Mouse (Mus musculus) heart, embryonic 12.5 days (tissue): Measurements from ENCODE around the gene Pheta1. TPM values are rescaled to one million over a fixed set of nuclear protein-coding genes. Genes with fewer than 3 reads are reported as not detected.

Source experiments
- ATAC-seq: fragments of 200-750 bp; cut with Nextera tagmentation; 2 replicates; pipeline ENCODE4 v1.8.0; 2017; ENCODE audit warnings: moderate TSS enrichment, moderate library complexity; ENCODE audit not compliant: insufficient number of reproducible peaks, low FRiP score
- H3K27ac ChIP-seq: fragments of 300-500 bp; sonication (generic); 2 replicates; pipeline ENCODE4 v1.5.1; 2016; ENCODE audit warnings: mild to moderate bottlenecking, moderate library complexity; ENCODE audit not compliant: poor library complexity, severe bottlenecking
- H3K27me3 ChIP-seq: fragments of 300-500 bp; sonication (generic); replicated peaks from 2 replicates; pipeline ENCODE4 v1.6.1; 2016; ENCODE audit warnings: mild to moderate bottlenecking, moderate library complexity
- H3K36me3 ChIP-seq: fragments of 300-500 bp; sonication (generic); 2 replicates; pipeline ENCODE4 v1.6.1; 2016; ENCODE audit warnings: mild to moderate bottlenecking, moderate library complexity
- H3K4me1 ChIP-seq: fragments of 300-500 bp; sonication (generic); replicated peaks from 2 replicates; pipeline ENCODE4 v1.6.1; 2016; ENCODE audit warnings: mild to moderate bottlenecking
- H3K4me2 ChIP-seq: fragments of 300-500 bp; sonication (generic); 2 replicates; pipeline ENCODE4 v1.6.1; 2016; ENCODE audit warnings: mild to moderate bottlenecking, moderate library complexity
- H3K4me3 ChIP-seq: fragments of 300-500 bp; sonication (generic); 2 replicates; pipeline ENCODE4 v1.5.1; 2016; ENCODE audit warnings: mild to moderate bottlenecking
- H3K9ac ChIP-seq: fragments of 300-500 bp; sonication (generic); 2 replicates; pipeline ENCODE4 v1.6.1; 2016; ENCODE audit warnings: mild to moderate bottlenecking, moderate library complexity
- H3K9me3 ChIP-seq: fragments of 300-500 bp; sonication (generic); replicated peaks from 2 replicates; pipeline ENCODE4 v1.6.1; 2016; ENCODE audit warnings: mild to moderate bottlenecking, moderate library complexity
- WGBS: fragments of 180-500 bp; shearing (Covaris S2); methylation state at CpG from one replicate; pipeline ENCODE4 v1.1.7; 2016; 5-methylcytosine and 5-hydroxymethylcytosine counted together
- polyA plus RNA-seq: library from polyadenylated mRNA; unstranded; fragments of >200 nt; fragmentation: Nextera tagmentation; extraction: Ambion mirVana; gene quantifications from 2 replicates; pipeline ENCODE4 v1.2.1, GENCODE M21; 2016

Gene Pheta1
- polyA plus RNA-seq = 17.1 and 17.8 TPM in 2 replicates

- under 1% methylated on average over 38 of the region's 42 CpGs for WGBS
- ATAC-seq = peak; percentile 93
- H3K27me3 ChIP-seq = peaks cover 7% of the 10 kb centered on the region
- peak within 1 kb of the TSS; percentile 85 for H3K4me2 ChIP-seq
- no peaks in the 10 kb centered on the region for H3K9me3 ChIP-seq
- peaks cover 42% of the 10 kb centered on the region for H3K4me1 ChIP-seq
- H3K36me3 ChIP-seq = peaks cover 24% of the 10 kb centered on the region
- H3K27ac ChIP-seq = peak within 1 kb of the TSS; percentile 83
- peak within 1 kb of the TSS; percentile 89 for H3K4me3 ChIP-seq
- H3K9ac ChIP-seq = peak within 1 kb of the TSS; percentile 92
These were observed at the start of gene Pheta1 for GRCm38 (mm10) chr5:121848743-121849142. Gene Pheta1 (plus strand): TSS chr5:121848984.

GRCm38 (mm10) chr5:121807186-121807585, 41.6 kb upstream of the Pheta1 start:
- H3K27me3 ChIP-seq = no peaks in the 10 kb centered on the region
- H3K4me1 ChIP-seq = peaks cover 35% of the 10 kb centered on the region
- no peak for ATAC-seq
- peaks cover 58% of the 10 kb centered on the region for H3K36me3 ChIP-seq
- no peaks in the 10 kb centered on the region for H3K9me3 ChIP-seq
- no peak overlapping the region for H3K27ac ChIP-seq
- H3K9ac ChIP-seq = no peak overlapping the region
- no peak overlapping the region for H3K4me2 ChIP-seq
- H3K4me3 ChIP-seq = no peak overlapping the region
- WGBS = 90% methylated on average over 3 of the region's 3 CpGs

GRCm38 (mm10) chr5:121808202-121808601, 40.6 kb upstream of the Pheta1 start:
- 91% methylated on average over 2 of the region's 2 CpGs for WGBS
- H3K4me1 ChIP-seq = peaks cover 43% of the 10 kb centered on the region
- no peaks in the 10 kb centered on the region for H3K27me3 ChIP-seq
- no peak overlapping the region for H3K4me2 ChIP-seq
- no peak for ATAC-seq
- H3K36me3 ChIP-seq = peaks cover 59% of the 10 kb centered on the region
- H3K4me3 ChIP-seq = no peak overlapping the region
- no peaks in the 10 kb centered on the region for H3K9me3 ChIP-seq
- no peak overlapping the region for H3K9ac ChIP-seq
- no peak overlapping the region for H3K27ac ChIP-seq

- WGBS = 30% methylated on average over 5 of the region's 5 CpGs
- H3K36me3 ChIP-seq = peaks cover 58% of the 10 kb centered on the region
- H3K4me3 ChIP-seq = no peak overlapping the region
- 0 out of 2 replicates have a peak overlapping the region, but pooled peaks have one; percentile 4 for H3K9ac ChIP-seq
- H3K27ac ChIP-seq = peak overlapping the region; percentile 72
- H3K4me1 ChIP-seq = peaks cover 43% of the 10 kb centered on the region
- peak overlapping the region; percentile 29; the same call in 1 of the 2 replicates for H3K4me2 ChIP-seq
- H3K9me3 ChIP-seq = no peaks in the 10 kb centered on the region
- H3K27me3 ChIP-seq = no peaks in the 10 kb centered on the region
- ATAC-seq = no peak; the same call in 1 of the 2 replicates
These were observed 39.0 kb upstream of the Pheta1 start for GRCm38 (mm10) chr5:121809667-121810224.

GRCm38 (mm10) chr5:121810331-121811151, 38.2 kb upstream of the Pheta1 start:
- Histone ChIP-seq H3K9ac (0 out of 2 replicates have a peak overlapping the region, but pooled peaks have one; percentile 4), H3K36me3 (peaks cover 59% of the 10 kb centered on the region), H3K27me3 (no peaks in the 10 kb centered on the region), H3K9me3 (no peaks in the 10 kb centered on the region), H3K4me2 (peak overlapping the region; percentile 29; the same call in 1 of the 2 replicates), H3K27ac (peak overlapping the region; percentile 72), H3K4me3 (no peak overlapping the region), H3K4me1 (peaks cover 43% of the 10 kb centered on the region)
- WGBS = 80% methylated on average over 17 of the region's 17 CpGs
- ATAC-seq = no peak

- H3K4me3 ChIP-seq = no peak overlapping the region
- peak overlapping the region; percentile 56; the same call in 1 of the 2 replicates for H3K27ac ChIP-seq
- no peak overlapping the region for H3K9ac ChIP-seq
- no peak for ATAC-seq
- peaks cover 62% of the 10 kb centered on the region for H3K36me3 ChIP-seq
- WGBS = 76% methylated on average over 5 of the region's 5 CpGs
- no peak overlapping the region for H3K4me2 ChIP-seq
- no peaks in the 10 kb centered on the region for H3K27me3 ChIP-seq
- peaks cover 43% of the 10 kb centered on the region for H3K4me1 ChIP-seq
- H3K9me3 ChIP-seq = no peaks in the 10 kb centered on the region
These were observed 37.3 kb upstream of the Pheta1 start for GRCm38 (mm10) chr5:121811485-121811931.

- H3K4me3 ChIP-seq = no peak overlapping the region
- WGBS = 78% methylated on average over 7 of the region's 7 CpGs
These were observed 36.1 kb upstream of the Pheta1 start for GRCm38 (mm10) chr5:121812526-121813243.

GRCm38 (mm10) chr5:121813744-121814143, 35.0 kb upstream of the Pheta1 start:
- Histone ChIP-seq H3K27me3 (no peaks in the 10 kb centered on the region), H3K4me2 (no peak overlapping the region), H3K9ac (no peak overlapping the region), H3K27ac (no peak overlapping the region), H3K9me3 (no peaks in the 10 kb centered on the region), H3K4me1 (peaks cover 40% of the 10 kb centered on the region), H3K4me3 (no peak overlapping the region), H3K36me3 (peaks cover 80% of the 10 kb centered on the region)
- WGBS = 89% methylated on average over 10 of the region's 10 CpGs
- ATAC-seq = no peak; the same call in 1 of the 2 replicates

More at GRCm38 (mm10) chr5:121812526-121813243, 36.1 kb upstream of the Pheta1 start:
- Histone ChIP-seq H3K9me3 (no peaks in the 10 kb centered on the region), H3K27me3 (no peaks in the 10 kb centered on the region), H3K9ac (peak overlapping the region; percentile 23; the same call in 1 of the 2 replicates), H3K36me3 (peaks cover 74% of the 10 kb centered on the region), H3K4me1 (peaks cover 40% of the 10 kb centered on the region), H3K4me2 (no peak overlapping the region), H3K27ac (no peak overlapping the region)
- no peak for ATAC-seq

- no peaks in the 10 kb centered on the region for H3K9me3 ChIP-seq
- ATAC-seq = no peak
These were observed 33.7 kb upstream of the Pheta1 start for GRCm38 (mm10) chr5:121815067-121815466.

GRCm38 (mm10) chr5:121815867-121816380, 32.9 kb upstream of the Pheta1 start:
- no peak overlapping the region for H3K27ac ChIP-seq
- H3K9ac ChIP-seq = no peak overlapping the region
- H3K27me3 ChIP-seq = no peaks in the 10 kb centered on the region
- no peaks in the 10 kb centered on the region for H3K9me3 ChIP-seq
- H3K4me3 ChIP-seq = no peak overlapping the region
- H3K36me3 ChIP-seq = peaks cover 92% of the 10 kb centered on the region
- 79% methylated on average over 8 of the region's 8 CpGs for WGBS
- ATAC-seq = no peak
- peaks cover 39% of the 10 kb centered on the region for H3K4me1 ChIP-seq
- H3K4me2 ChIP-seq = no peak overlapping the region

More at GRCm38 (mm10) chr5:121815067-121815466, 33.7 kb upstream of the Pheta1 start:
- H3K9ac ChIP-seq = no peak overlapping the region
- no peak overlapping the region for H3K4me3 ChIP-seq
- WGBS = 65% methylated on average over 3 of the region's 3 CpGs
- no peaks in the 10 kb centered on the region for H3K27me3 ChIP-seq
- H3K36me3 ChIP-seq = peaks cover 93% of the 10 kb centered on the region
- H3K4me2 ChIP-seq = no peak overlapping the region
- H3K4me1 ChIP-seq = peaks cover 39% of the 10 kb centered on the region
- no peak overlapping the region for H3K27ac ChIP-seq
